Mouse (Mus musculus): ENCODE data around the gene Rrbp1. TPM values are rescaled to one million over a fixed set of nuclear protein-coding genes. Genes with fewer than 3 reads are reported as not detected.

The Rrbp1 gene
- polyA plus RNA-seq (2012; rRNA removed): 65.7 and 76.7 TPM in 2 replicates

- H3K27me3 ChIP-seq (ENCODE audit: control insufficient read depth, insufficient read depth, low read length): no peaks in the 10 kb centered on the region
- no peaks in the 10 kb centered on the region for H3K4me1 ChIP-seq (ENCODE audit: control insufficient read depth, insufficient read depth, low read length)
- H3K4me3 ChIP-seq (replicated peaks; ENCODE audit: insufficient read depth, low read depth, low read length): peak within 1 kb of the TSS; percentile 77
- peak; percentile 66 for TF ChIP-seq POLR2A (IDR thresholded peaks at IDR 0.05; ENCODE audit: borderline replicate concordance, insufficient read depth, low read length)
- no peak for TF ChIP-seq CTCF (IDR thresholded peaks at IDR 0.05; ENCODE audit: borderline replicate concordance, insufficient read depth, low read depth, low read length)
- WGBS: under 1% methylated on average over 52 of the region's 53 CpGs
- peak; percentile 98 to 99 for DNase-seq
- H3K27ac ChIP-seq (ENCODE audit: insufficient read depth, low read length): no peak within 1 kb of the TSS
Measured at GRCm38 (mm10) chr2:144011080-144011551, at the start of gene Rrbp1. Gene Rrbp1, minus strand, starts transcription at chr2:144011263.

- Histone ChIP-seq H3K27me3 (ENCODE audit: control insufficient read depth, insufficient read depth, low read length) (no peaks in the 10 kb centered on the region), H3K4me1 (ENCODE audit: control insufficient read depth, insufficient read depth, low read length) (0 out of 2 replicates have a peak, but pooled peaks cover 2% of the 10 kb centered on the region), H3K4me3 (replicated peaks; ENCODE audit: insufficient read depth, low read depth, low read length) (no peak overlapping the region), H3K27ac (ENCODE audit: insufficient read depth, low read length) (no peak overlapping the region)
- WGBS: 16% methylated on average over 2 of the region's 2 CpGs
- DNase-seq: peak in 1 of 2 experiments; percentile 10
- TF ChIP-seq POLR2A (IDR thresholded peaks at IDR 0.05; ENCODE audit: borderline replicate concordance, insufficient read depth, low read length) (no peak), CTCF (IDR thresholded peaks at IDR 0.05; ENCODE audit: borderline replicate concordance, insufficient read depth, low read depth, low read length) (no peak)
Measured at GRCm38 (mm10) chr2:144057735-144058134, 46.7 kb upstream of the Rrbp1 start.

- Histone ChIP-seq H3K4me3 (replicated peaks; ENCODE audit: insufficient read depth, low read depth, low read length) (no peak overlapping the region), H3K4me1 (ENCODE audit: control insufficient read depth, insufficient read depth, low read length) (peaks cover 4% of the 10 kb centered on the region; the same call in 1 of the 2 replicates), H3K27me3 (ENCODE audit: control insufficient read depth, insufficient read depth, low read length) (no peaks in the 10 kb centered on the region), H3K27ac (ENCODE audit: insufficient read depth, low read length) (no peak overlapping the region)
- TF ChIP-seq CTCF (IDR thresholded peaks at IDR 0.05; ENCODE audit: borderline replicate concordance, insufficient read depth, low read depth, low read length) (no peak), POLR2A (IDR thresholded peaks at IDR 0.05; ENCODE audit: borderline replicate concordance, insufficient read depth, low read length) (no peak)
- peak; percentile 38 to 56 for DNase-seq
- 39% methylated on average over 8 of the region's 8 CpGs for WGBS
Measured at GRCm38 (mm10) chr2:144052410-144053065, 41.5 kb upstream of the Rrbp1 start.

DNA sequence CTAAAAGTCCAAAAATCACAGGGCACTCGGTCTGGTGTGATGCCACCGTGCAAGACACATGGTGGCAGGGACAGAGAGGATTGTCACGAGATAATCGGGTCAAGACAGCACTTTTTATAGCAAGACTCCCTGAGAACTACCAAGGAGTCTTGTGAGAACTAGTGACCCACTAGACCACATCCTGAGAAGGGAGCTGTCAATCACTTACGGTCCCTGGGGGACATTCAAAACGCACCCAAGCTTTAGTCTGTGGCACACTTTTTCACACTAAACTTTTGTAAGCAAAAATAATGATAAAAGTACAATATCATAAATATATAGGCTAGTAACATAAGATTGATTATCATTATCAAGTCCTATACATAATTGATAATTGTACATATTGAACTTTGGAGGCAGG, 39.8 kb upstream of the Rrbp1 start:
- TF ChIP-seq CTCF (IDR thresholded peaks at IDR 0.05; ENCODE audit: borderline replicate concordance, insufficient read depth, low read depth, low read length): no peak
- TF ChIP-seq POLR2A (IDR thresholded peaks at IDR 0.05; ENCODE audit: borderline replicate concordance, insufficient read depth, low read length): no peak
- H3K4me1 ChIP-seq (ENCODE audit: control insufficient read depth, insufficient read depth, low read length): peaks cover 4% of the 10 kb centered on the region; the same call in 1 of the 2 replicates
- H3K4me3 ChIP-seq (replicated peaks; ENCODE audit: insufficient read depth, low read depth, low read length): no peak overlapping the region
- WGBS: 91% methylated on average over 6 of the region's 6 CpGs
- no peak overlapping the region for H3K27ac ChIP-seq (ENCODE audit: insufficient read depth, low read length)
- H3K27me3 ChIP-seq (ENCODE audit: control insufficient read depth, insufficient read depth, low read length): no peaks in the 10 kb centered on the region
- no peak for DNase-seq

GRCm38 (mm10) chr2:144050146-144050680, 39.1 kb upstream of the Rrbp1 start:
- H3K4me1 ChIP-seq (ENCODE audit: control insufficient read depth, insufficient read depth, low read length): peaks cover 4% of the 10 kb centered on the region; the same call in 1 of the 2 replicates
- DNase-seq: no peak
- no peaks in the 10 kb centered on the region for H3K27me3 ChIP-seq (ENCODE audit: control insufficient read depth, insufficient read depth, low read length)
- H3K4me3 ChIP-seq (replicated peaks; ENCODE audit: insufficient read depth, low read depth, low read length): no peak overlapping the region
- WGBS: 73% methylated on average over 8 of the region's 8 CpGs
- H3K27ac ChIP-seq (ENCODE audit: insufficient read depth, low read length): no peak overlapping the region
- no peak for TF ChIP-seq CTCF (IDR thresholded peaks at IDR 0.05; ENCODE audit: borderline replicate concordance, insufficient read depth, low read depth, low read length)
- TF ChIP-seq POLR2A (IDR thresholded peaks at IDR 0.05; ENCODE audit: borderline replicate concordance, insufficient read depth, low read length): no peak

DNA sequence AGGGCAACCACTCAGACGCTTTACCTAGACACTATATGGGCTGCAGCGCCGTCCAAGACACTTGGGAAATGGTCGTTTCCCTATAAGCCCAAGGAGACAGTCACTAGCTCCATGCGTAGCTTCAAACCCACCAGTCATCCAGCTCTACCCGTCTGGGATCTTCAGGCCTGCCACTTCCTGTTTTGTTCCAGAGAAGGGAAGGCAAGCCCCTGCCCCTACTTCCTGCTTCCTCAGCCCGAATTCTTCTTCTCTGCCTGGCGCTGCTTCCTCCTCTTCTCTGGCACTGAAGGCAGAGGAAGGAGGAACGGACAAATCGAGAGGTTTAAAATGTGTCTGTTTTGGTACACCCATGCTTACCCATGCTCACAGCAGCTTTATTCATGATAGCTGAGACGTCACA, 35.9 kb upstream of the Rrbp1 start:
- TF ChIP-seq POLR2A (IDR thresholded peaks at IDR 0.05; ENCODE audit: borderline replicate concordance, insufficient read depth, low read length) (no peak), CTCF (IDR thresholded peaks at IDR 0.05; ENCODE audit: borderline replicate concordance, insufficient read depth, low read depth, low read length) (no peak)
- no peak for DNase-seq
- no peaks in the 10 kb centered on the region for H3K27me3 ChIP-seq (ENCODE audit: control insufficient read depth, insufficient read depth, low read length)
- no peak overlapping the region for H3K27ac ChIP-seq (ENCODE audit: insufficient read depth, low read length)
- H3K4me1 ChIP-seq (ENCODE audit: control insufficient read depth, insufficient read depth, low read length): no peaks in the 10 kb centered on the region
- 84% methylated on average over 11 of the region's 11 CpGs for WGBS
- H3K4me3 ChIP-seq (replicated peaks; ENCODE audit: insufficient read depth, low read depth, low read length): no peak overlapping the region

DNA sequence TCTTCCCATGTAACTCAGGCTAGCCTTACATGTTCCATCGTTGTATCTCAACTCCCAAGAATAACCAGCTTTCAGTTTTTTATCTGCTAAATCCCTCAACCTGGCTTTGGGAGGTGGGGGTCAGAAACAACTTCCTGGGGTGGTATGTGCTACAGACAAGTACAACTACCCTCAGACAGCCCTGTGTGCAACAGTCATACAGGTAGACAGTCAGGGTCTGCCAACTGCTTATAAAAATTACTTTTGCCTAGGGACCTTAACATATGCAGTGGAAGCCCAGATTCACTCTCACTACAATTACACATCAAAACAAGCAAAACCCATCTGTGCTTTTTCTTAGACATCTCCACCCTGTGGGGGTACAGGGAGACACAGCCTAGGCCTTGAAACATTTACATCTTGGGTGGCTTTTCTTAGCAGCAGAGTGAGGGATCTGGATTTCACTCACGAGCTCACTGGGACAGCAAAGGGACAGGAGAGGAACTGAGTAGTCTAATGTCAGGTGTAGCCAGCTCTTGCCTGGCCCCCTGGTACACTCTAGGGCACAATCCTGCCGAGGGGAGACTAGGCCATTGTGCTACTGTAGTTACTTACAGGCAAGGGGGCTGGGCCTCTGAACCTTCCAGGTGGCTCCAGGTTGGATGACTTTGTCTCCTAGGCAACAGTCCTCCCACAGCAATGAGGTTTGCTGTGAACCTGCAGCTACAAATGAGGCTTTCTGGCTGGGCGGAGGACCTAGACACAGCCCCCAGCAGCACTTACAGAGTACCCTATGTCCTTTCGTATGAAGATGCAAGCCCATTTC, 34.9 kb upstream of the Rrbp1 start:
- Histone ChIP-seq H3K4me1 (ENCODE audit: control insufficient read depth, insufficient read depth, low read length) (no peaks in the 10 kb centered on the region), H3K27me3 (ENCODE audit: control insufficient read depth, insufficient read depth, low read length) (no peaks in the 10 kb centered on the region), H3K4me3 (replicated peaks; ENCODE audit: insufficient read depth, low read depth, low read length) (no peak overlapping the region), H3K27ac (ENCODE audit: insufficient read depth, low read length) (no peak overlapping the region)
- WGBS: 74% methylated on average over 5 of the region's 5 CpGs
- TF ChIP-seq POLR2A (IDR thresholded peaks at IDR 0.05; ENCODE audit: borderline replicate concordance, insufficient read depth, low read length): no peak
- no peak for TF ChIP-seq CTCF (IDR thresholded peaks at IDR 0.05; ENCODE audit: borderline replicate concordance, insufficient read depth, low read depth, low read length)
- DNase-seq: no peak

All from cerebellum, adult 2 months (tissue).